ENCODE assay signal across 28 mouse cellular contexts in the genomic region with DNA sequence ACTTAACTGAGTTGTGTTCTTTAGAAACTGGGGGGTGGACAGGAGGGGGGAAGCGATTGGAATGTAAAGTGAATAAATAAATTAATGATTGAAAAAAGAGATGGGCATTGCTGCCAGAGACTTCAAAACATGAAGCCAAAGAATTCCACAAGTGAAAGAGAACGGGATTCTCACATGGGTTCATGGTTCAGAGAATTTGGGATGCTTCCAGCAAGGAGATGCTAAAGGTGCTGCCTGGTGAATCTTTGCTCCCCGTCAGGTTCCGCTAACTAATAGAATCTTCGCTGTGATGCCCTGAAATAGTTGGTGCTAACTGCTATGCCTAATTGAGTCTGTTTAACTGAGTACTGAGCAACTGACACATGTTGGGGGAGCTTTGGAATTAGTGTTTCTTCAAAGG.
"Had no signal": no experiment of that assay in that cellular context is flagged by ENCODE, and none has a peak within 500 bp of the region (broad histone marks: within the 10 kb centered on the region; RNA-seq: fewer than 3 reads in every experiment).

No protein-coding gene starts in this region.

- H3K4me3 ChIP-seq: embryonic facial prominence, embryonic 10.5 days; embryonic facial prominence, embryonic 12.5 days; embryonic facial prominence, embryonic 13.5 days; embryonic facial prominence, embryonic 15.5 days; erythroblast, embryonic 14.5 days; forebrain, embryonic 10.5 days; forebrain, embryonic 12.5 days; forebrain, embryonic 13.5 days; forebrain, embryonic 15.5 days; gastrocnemius, adult 2 months had no signal

- H3K27me3 ChIP-seq: embryonic facial prominence, embryonic 12.5 days; embryonic facial prominence, embryonic 13.5 days; embryonic facial prominence, embryonic 15.5 days; forebrain, embryonic 12.5 days; forebrain, embryonic 13.5 days; forebrain, embryonic 15.5 days had no signal

- ATAC-seq: forebrain, embryonic 13.5 days; forebrain, embryonic 14.5 days; forebrain, embryonic 15.5 days; forebrain, embryonic 16.5 days; forebrain, postnatal 0 days had no signal

- H3K9ac ChIP-seq: embryonic facial prominence, embryonic 12.5 days; embryonic facial prominence, embryonic 13.5 days; embryonic facial prominence, embryonic 15.5 days; forebrain, embryonic 12.5 days; forebrain, embryonic 13.5 days; forebrain, embryonic 15.5 days; forebrain, postnatal 0 days had no signal

- H3K27ac ChIP-seq: embryonic facial prominence, embryonic 10.5 days; embryonic facial prominence, embryonic 12.5 days; embryonic facial prominence, embryonic 13.5 days; embryonic facial prominence, embryonic 15.5 days; forebrain, embryonic 10.5 days; forebrain, embryonic 12.5 days; forebrain, embryonic 13.5 days; forebrain, embryonic 15.5 days; gastrocnemius, adult 2 months had no signal

- H3K4me1 ChIP-seq: embryonic facial prominence, embryonic 10.5 days; embryonic facial prominence, embryonic 12.5 days; embryonic facial prominence, embryonic 15.5 days; forebrain, embryonic 12.5 days; forebrain, embryonic 13.5 days had no signal

- H3K36me3 ChIP-seq: embryonic facial prominence, embryonic 10.5 days; embryonic facial prominence, embryonic 12.5 days; embryonic facial prominence, embryonic 13.5 days; embryonic facial prominence, embryonic 15.5 days; forebrain, embryonic 10.5 days; forebrain, embryonic 12.5 days; forebrain, embryonic 15.5 days had no signal

- DNase-seq: cerebellum, adult 18-20 months; cerebellum, adult 2 months; cerebellum, adult 8-10 months; cerebellum, adult 9-10 months; cerebellum, adult 9-11 months; cerebellum, postnatal 10 days; cerebellum, postnatal 14 days; cerebellum, postnatal 25 days; cerebellum, postnatal 36 days; embryo, embryonic 11 days; forebrain, postnatal 0 days; gastrocnemius, adult 2 months; gastrocnemius, postnatal 10 days; gastrocnemius, postnatal 14 days; gastrocnemius, postnatal 25 days; gastrocnemius, postnatal 36 days; heart, adult 11 months had no signal

- H3K4me2 ChIP-seq: embryonic facial prominence, embryonic 12.5 days; embryonic facial prominence, embryonic 13.5 days; embryonic facial prominence, embryonic 15.5 days; forebrain, embryonic 12.5 days; forebrain, embryonic 13.5 days; forebrain, embryonic 15.5 days had no signal

- H3K9me3 ChIP-seq: embryonic facial prominence, embryonic 10.5 days; embryonic facial prominence, embryonic 12.5 days; embryonic facial prominence, embryonic 13.5 days; embryonic facial prominence, embryonic 15.5 days; forebrain, embryonic 10.5 days; forebrain, embryonic 12.5 days; forebrain, embryonic 13.5 days; forebrain, embryonic 15.5 days had no signal
